Mouse (Mus musculus): ENCODE data around the gene Setdb2. TPM values are rescaled to one million over a fixed set of nuclear protein-coding genes. Genes with fewer than 3 reads are reported as not detected.

The Setdb2 gene
- polyA plus RNA-seq (2015; fragmentation: Nextera tagmentation; extraction: Ambion mirVana), result 7.9 and 8.4 TPM in 2 replicates

DNA sequence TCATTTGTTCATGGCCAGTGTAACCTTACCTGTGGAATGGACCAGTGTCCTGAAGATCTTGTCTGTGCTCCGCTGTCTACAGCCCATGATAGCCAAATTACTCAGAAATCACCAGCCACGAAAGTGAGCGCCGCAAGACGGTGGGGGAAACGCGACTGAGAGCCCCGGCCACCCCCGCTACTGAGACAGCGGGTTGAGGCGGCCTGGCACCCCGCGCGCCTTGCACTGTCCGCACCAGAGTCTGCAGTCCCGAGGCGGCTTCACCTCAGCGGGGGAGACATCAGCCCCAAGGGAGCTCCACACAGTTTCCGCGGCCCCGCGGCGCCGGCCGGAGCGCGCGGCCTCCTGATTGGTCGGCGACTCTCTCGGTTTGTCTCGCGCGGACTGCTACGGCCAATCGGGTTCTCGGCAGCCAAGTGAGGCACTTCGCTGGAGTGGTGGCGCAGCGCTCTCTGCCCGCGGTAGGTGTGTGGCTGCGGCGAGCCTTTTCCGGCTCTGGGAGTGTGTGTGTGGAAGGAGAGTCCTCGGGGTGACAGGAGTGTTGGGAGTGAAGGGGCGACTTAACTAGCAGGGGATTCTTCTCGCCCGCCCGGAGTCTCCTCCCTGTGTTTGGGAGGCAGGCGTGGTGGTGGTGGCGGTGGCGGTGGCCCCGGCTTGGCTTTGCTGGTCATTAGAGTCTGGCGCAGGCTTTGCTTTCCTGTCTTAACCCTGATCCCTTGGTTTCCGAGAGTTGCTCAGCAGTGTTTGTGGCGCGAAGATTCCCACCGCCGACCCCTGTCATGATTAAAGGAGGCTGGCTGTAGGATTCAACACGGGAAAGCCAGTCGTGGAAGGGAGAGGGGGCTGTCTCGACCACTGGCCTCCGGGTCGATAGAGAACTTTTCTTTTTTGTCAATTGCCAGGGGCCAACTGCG, at the start of gene Setdb2, which contains the start of gene Cab39l:
Setdb2 (minus strand) TSS at position 327 of the 914 bp plus-strand sequence.
Cab39l (plus strand) TSS at position 415 of the 914 bp plus-strand sequence.
- H3K9ac ChIP-seq (ENCODE audit: low read depth, low read length), result peak within 1 kb of the TSS; percentile 89
- H3K4me3 ChIP-seq (replicated peaks; ENCODE audit: low read depth, low read length), result peak within 1 kb of the TSS; percentile 86
- peak; percentile 99 for ATAC-seq (replicated peaks; ENCODE audit: low FRiP score, low read depth)
- no peaks in the 10 kb centered on the region for H3K27me3 ChIP-seq (ENCODE audit: insufficient read depth, low read length)
- no peaks in the 10 kb centered on the region for H3K9me3 ChIP-seq (replicated peaks; ENCODE audit: low read length)
- peak; percentile 96 for DNase-seq (ENCODE audit: low spot score)
- peak within 1 kb of the TSS; percentile 81 for H3K27ac ChIP-seq
- WGBS, result 0% methylated on average over 66 of the region's 66 CpGs
- peak within 1 kb of the TSS; percentile 85 for H3K4me2 ChIP-seq (ENCODE audit: low read length)
- H3K4me1 ChIP-seq (replicated peaks; ENCODE audit: insufficient read depth, low read length), result peaks cover 6% of the 10 kb centered on the region; the same call in 1 of the 2 replicates
- no peaks in the 10 kb centered on the region for H3K36me3 ChIP-seq (ENCODE audit: insufficient read depth, low read length)
- TF ChIP-seq CTCF (IDR thresholded peaks at IDR 0.05; ENCODE audit: low read depth), result peak; percentile 38; the same call in 1 of the 2 replicates

DNA sequence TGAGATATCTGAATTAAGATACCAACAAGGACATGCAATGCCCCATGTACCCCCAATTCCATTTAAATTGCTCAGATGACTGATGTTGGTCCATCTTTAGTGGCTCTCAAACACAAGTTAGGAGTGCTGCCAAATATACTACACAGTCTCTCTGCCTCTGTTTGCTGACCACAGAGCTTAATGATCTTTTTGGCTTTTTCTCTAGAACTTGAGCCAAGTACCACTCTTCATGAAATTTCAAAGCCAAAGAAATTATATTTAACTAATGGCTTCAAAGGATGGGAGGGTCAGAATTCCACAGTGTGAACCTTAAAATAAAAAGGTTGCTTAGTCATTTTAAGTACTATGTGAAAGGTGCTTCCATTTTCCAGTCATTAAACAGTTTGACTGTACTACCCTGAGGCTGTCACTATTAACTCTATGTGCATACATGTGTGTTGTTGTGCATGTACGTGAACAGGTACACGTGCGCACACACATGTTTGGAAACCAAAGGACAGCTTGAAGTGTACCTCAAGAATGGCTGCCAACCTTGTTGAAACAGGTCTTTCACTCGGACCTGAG, 44.6 kb upstream of the Setdb2 start:
- no peak overlapping the region for H3K4me2 ChIP-seq (ENCODE audit: low read length)
- no peak for ATAC-seq (replicated peaks; ENCODE audit: low FRiP score, low read depth)
- H3K9me3 ChIP-seq (replicated peaks; ENCODE audit: low read length), result no peaks in the 10 kb centered on the region
- no peaks in the 10 kb centered on the region for H3K27me3 ChIP-seq (ENCODE audit: insufficient read depth, low read length)
- H3K9ac ChIP-seq (ENCODE audit: low read depth, low read length), result no peak overlapping the region
- TF ChIP-seq CTCF (IDR thresholded peaks at IDR 0.05; ENCODE audit: low read depth), result no peak
- DNase-seq (ENCODE audit: low spot score), result no peak
- no peaks in the 10 kb centered on the region for H3K36me3 ChIP-seq (ENCODE audit: insufficient read depth, low read length)
- no peak overlapping the region for H3K27ac ChIP-seq
- no peaks in the 10 kb centered on the region for H3K4me1 ChIP-seq (replicated peaks; ENCODE audit: insufficient read depth, low read length)
- H3K4me3 ChIP-seq (replicated peaks; ENCODE audit: low read depth, low read length), result no peak overlapping the region
- WGBS, result 91% methylated on average over 4 of the region's 4 CpGs

DNA sequence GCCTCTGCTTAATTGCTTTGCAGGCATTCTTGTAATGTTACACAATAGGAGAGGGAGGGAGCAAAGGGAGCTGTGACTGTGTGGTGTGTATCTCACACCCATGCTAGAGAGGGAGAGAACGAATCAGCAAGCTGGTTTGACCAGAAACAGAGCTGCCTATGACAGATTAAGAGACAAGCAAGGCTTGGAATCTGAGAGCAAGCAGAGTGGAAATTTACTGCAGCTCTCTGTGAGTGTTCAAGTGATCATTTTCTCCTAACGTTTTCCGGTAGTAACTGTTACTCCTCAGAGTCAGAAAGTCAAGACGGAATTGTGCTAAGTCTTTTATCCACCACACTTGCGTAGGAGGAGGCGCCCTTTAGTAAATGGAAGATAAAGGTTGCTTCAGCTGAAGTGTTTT, 38.0 kb upstream of the Setdb2 start:
- no peak for TF ChIP-seq CTCF (IDR thresholded peaks at IDR 0.05; ENCODE audit: low read depth)
- ATAC-seq (replicated peaks; ENCODE audit: low FRiP score, low read depth) (no peak; the same call in 1 of the 2 replicates), DNase-seq (ENCODE audit: low spot score) (peak; percentile 52)
- H3K9ac ChIP-seq (ENCODE audit: low read depth, low read length), result no peak overlapping the region
- no peaks in the 10 kb centered on the region for H3K36me3 ChIP-seq (ENCODE audit: insufficient read depth, low read length)
- no peak overlapping the region for H3K4me3 ChIP-seq (replicated peaks; ENCODE audit: low read depth, low read length)
- WGBS, result 24% methylated on average over 6 of the region's 6 CpGs
- peak overlapping the region; percentile 3; the same call in 1 of the 2 replicates for H3K27ac ChIP-seq
- no peaks in the 10 kb centered on the region for H3K9me3 ChIP-seq (replicated peaks; ENCODE audit: low read length)
- no peaks in the 10 kb centered on the region for H3K27me3 ChIP-seq (ENCODE audit: insufficient read depth, low read length)
- peak overlapping the region; percentile 8; the same call in 1 of the 2 replicates for H3K4me2 ChIP-seq (ENCODE audit: low read length)
- no peaks in the 10 kb centered on the region for H3K4me1 ChIP-seq (replicated peaks; ENCODE audit: insufficient read depth, low read length)

DNA sequence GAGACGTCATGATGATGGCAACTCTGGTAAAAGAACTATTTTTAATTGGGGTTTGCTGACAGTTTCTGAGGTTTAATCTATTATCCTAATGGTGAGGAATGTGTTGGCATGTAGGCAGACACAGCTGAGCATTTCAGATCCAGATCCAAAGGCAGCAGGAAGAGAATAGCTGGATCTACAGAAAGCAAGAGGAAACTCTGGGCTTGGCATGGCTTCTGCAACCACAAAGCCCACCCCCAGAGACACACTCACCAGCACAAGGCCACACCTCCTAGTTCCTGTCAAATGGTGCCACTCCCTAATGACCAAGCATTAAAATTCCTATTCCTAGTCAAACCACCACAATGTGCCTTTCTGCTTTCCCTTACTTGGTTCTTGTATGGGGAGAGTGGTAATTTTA, 30.1 kb upstream of the Setdb2 start:
- TF ChIP-seq CTCF (IDR thresholded peaks at IDR 0.05; ENCODE audit: low read depth), result no peak
- no peaks in the 10 kb centered on the region for H3K36me3 ChIP-seq (ENCODE audit: insufficient read depth, low read length)
- no peak overlapping the region for H3K9ac ChIP-seq (ENCODE audit: low read depth, low read length)
- no peaks in the 10 kb centered on the region for H3K27me3 ChIP-seq (ENCODE audit: insufficient read depth, low read length)
- H3K27ac ChIP-seq, result no peak overlapping the region
- WGBS, result 95% methylated on average over 1 of the region's 1 CpGs
- H3K4me1 ChIP-seq (replicated peaks; ENCODE audit: insufficient read depth, low read length), result no peaks in the 10 kb centered on the region
- ATAC-seq (replicated peaks; ENCODE audit: low FRiP score, low read depth), result no peak
- no peaks in the 10 kb centered on the region for H3K9me3 ChIP-seq (replicated peaks; ENCODE audit: low read length)
- DNase-seq (ENCODE audit: low spot score), result no peak
- H3K4me3 ChIP-seq (replicated peaks; ENCODE audit: low read depth, low read length), result no peak overlapping the region
- H3K4me2 ChIP-seq (ENCODE audit: low read length), result no peak overlapping the region

DNA sequence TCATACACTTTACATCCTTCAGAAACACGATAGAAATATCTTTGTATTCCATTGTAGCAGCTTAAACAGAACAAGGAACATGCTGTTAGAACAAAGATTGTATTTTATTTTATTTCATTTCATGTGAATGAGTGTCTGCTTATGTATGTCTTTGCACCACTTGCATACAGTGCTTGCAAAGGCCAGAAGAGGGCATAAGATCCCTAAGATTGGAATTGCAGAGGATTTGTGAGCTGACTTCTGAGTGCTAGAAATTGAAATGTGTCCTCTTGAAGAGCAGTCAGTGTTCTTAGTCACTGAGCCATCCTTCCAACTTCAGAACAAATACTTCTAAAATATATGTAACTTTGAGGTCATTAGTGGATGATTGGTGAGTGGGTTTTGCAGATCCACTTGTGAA, 27.1 kb upstream of the Setdb2 start:
- Histone ChIP-seq H3K27me3 (ENCODE audit: insufficient read depth, low read length) (no peaks in the 10 kb centered on the region), H3K36me3 (ENCODE audit: insufficient read depth, low read length) (no peaks in the 10 kb centered on the region), H3K4me1 (replicated peaks; ENCODE audit: insufficient read depth, low read length) (no peaks in the 10 kb centered on the region), H3K9ac (ENCODE audit: low read depth, low read length) (no peak overlapping the region), H3K9me3 (replicated peaks; ENCODE audit: low read length) (no peaks in the 10 kb centered on the region), H3K27ac (no peak overlapping the region), H3K4me3 (replicated peaks; ENCODE audit: low read depth, low read length) (no peak overlapping the region), H3K4me2 (ENCODE audit: low read length) (no peak overlapping the region)
- DNase-seq (ENCODE audit: low spot score) (peak; percentile 61), ATAC-seq (replicated peaks; ENCODE audit: low FRiP score, low read depth) (no peak)
- TF ChIP-seq CTCF (IDR thresholded peaks at IDR 0.05; ENCODE audit: low read depth), result peak; percentile 80
- 73% methylated on average over 1 of the region's 1 CpGs for WGBS

DNA sequence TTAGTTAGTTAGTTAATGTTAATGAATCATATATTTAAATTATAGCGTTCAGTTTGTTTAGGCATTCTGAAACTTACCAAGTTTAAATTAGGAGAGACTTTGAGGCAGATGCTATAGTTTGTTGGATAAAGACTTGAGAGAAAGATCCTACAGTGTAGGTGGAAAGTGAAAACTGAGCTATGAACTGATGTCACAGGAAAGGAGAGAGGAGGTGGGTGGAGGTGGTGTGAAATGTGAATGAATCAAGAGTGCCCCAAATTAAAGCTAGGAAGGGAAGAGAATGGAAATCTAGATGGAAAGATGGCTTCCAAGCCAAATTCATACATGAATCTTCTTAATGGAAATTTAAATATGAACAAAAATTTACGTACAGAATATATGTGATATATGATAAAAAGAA, 25.8 kb upstream of the Setdb2 start:
- Histone ChIP-seq H3K4me3 (replicated peaks; ENCODE audit: low read depth, low read length) (no peak overlapping the region), H3K27me3 (ENCODE audit: insufficient read depth, low read length) (no peaks in the 10 kb centered on the region), H3K9me3 (replicated peaks; ENCODE audit: low read length) (no peaks in the 10 kb centered on the region), H3K9ac (ENCODE audit: low read depth, low read length) (no peak overlapping the region), H3K4me2 (ENCODE audit: low read length) (no peak overlapping the region), H3K4me1 (replicated peaks; ENCODE audit: insufficient read depth, low read length) (no peaks in the 10 kb centered on the region), H3K27ac (no peak overlapping the region), H3K36me3 (ENCODE audit: insufficient read depth, low read length) (no peaks in the 10 kb centered on the region)
- WGBS, result 97% methylated on average over 2 of the region's 2 CpGs
- ATAC-seq (replicated peaks; ENCODE audit: low FRiP score, low read depth) (no peak), DNase-seq (ENCODE audit: low spot score) (no peak)
- TF ChIP-seq CTCF (IDR thresholded peaks at IDR 0.05; ENCODE audit: low read depth), result no peak

Measured in kidney, postnatal 0 days (tissue).